Mouse (Mus musculus): ENCODE results near the gene Cdkal1.

Cdkal1 gene

DNA sequence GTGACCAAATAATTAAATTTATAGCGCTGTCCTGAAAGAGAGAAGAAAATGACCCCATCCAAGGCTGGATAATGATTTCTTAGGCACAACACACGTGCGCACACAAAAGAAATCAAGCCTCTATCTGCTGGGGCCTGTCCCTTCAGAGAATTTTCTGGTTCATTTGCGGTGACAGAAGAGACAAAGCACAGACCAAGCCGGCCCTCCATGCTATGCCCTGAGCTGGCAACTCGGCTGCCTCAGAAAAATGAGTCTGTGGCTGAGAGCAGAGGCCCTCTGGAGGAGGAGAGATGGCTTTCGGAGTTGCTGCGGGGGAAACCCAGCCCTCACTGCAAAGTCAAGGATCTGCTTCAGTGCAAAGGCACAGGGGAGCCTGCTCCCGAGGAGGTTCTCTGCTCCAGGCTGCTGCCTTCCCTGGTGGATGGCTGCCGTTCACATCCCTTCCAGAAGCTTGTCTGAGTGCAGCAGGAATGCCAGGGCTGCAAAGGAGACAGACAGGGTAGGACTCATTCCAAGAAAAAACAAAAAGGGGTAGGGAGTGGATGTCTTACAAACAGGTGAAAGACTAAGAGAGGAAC lies 633.1 kb downstream of the Cdkal1 start:
- no peak for DNase-seq

GRCm38 (mm10) chr13:29221646-29222045 lies 633.8 kb downstream of the Cdkal1 start:
- no peak for DNase-seq

DNA sequence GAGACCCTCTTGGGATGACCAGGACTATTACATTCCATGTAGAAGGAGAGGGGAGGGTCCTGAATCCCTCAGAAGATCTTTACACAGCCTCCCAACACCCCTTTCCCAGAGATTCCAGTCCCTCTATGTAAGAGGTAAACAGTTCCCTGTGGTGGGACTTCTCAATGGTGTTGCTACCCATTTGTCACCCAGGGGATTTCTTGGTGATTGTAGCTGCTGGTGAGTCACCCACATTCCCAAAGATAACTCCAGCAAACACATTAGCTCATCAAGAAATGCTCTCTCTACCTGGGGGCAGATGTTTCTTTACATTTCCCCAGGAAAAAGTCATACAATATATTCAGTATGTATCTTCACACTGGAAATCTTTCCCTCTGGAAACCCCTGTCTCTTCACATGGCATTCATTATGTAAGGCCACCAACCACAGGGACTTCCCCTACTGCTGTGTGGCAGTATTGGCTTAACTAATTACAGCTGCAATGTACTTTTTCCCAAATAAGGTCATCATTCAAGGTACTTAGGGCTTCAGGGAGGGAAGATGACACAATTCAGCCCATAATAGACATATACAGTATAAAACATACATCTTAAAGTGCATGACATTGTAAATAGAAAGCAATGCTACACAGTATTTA lies 636.8 kb downstream of the Cdkal1 start:
- DNase-seq = no peak

GRCm38 (mm10) chr13:29210159-29211021 lies 645.1 kb downstream of the Cdkal1 start:
- peak; percentile 64 for DNase-seq

DNA sequence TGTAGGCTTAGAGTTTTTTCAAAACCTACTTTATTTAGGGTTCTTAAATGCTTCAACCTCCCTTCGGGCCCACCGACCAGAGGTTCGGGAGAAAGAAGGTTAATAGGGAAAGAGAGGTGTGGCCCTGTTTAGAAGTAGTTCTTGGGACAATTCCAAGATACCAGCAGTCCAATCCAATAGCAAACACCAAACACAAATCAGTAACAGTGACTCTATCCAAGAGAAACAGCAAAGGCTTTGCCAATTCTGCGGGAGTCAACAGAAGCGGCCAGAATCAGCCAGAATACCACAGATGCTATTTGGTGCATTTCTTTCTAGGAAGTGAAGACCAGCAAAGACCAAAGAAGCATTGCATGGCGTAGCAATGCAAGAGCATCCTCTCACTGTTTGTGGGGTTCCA lies 646.7 kb downstream of the Cdkal1 start:
- no peak for DNase-seq

DNA sequence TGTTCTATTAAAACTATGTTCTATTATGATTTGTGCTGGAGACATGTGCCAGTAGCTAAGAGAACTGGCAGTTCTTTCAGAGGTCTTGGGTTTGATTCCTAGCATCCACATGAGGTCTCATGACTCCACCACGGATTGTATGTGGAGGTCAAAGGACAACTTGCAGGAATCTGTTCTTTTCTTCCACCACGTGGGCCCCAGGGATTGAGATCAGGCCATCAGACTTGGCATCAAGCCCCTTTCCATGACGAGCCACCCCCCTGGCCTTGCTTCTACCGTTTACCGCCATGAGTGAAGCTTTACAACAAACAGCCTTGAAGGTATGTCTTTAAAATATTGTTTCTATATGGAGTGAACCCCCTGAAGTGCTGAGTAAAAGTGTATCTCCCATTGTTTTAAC lies 651.6 kb downstream of the Cdkal1 start:
- no peak for DNase-seq

GRCm38 (mm10) chr13:29203426-29203825 lies 652.0 kb downstream of the Cdkal1 start:
- no peak for DNase-seq

DNA sequence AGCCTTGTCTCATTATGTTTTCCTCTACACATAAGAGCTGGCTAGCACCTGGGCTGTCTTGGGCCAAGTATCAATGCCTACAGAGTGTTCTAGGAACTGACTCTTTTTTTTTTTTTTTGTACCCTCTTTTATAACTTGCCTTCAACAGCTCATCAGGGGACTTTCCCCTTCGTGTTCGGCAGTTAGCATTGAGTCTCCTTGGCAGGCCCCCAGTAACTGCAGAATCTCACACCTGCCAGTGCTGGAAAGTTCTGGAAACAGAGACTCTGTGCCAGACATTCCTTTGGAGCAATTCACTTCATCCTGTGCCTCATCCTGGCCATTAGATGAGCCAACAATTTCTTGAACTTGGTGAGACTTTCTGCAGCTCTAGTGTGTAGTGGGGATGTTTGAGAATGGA lies 652.9 kb downstream of the Cdkal1 start:
- DNase-seq = peak; percentile 33

DNA sequence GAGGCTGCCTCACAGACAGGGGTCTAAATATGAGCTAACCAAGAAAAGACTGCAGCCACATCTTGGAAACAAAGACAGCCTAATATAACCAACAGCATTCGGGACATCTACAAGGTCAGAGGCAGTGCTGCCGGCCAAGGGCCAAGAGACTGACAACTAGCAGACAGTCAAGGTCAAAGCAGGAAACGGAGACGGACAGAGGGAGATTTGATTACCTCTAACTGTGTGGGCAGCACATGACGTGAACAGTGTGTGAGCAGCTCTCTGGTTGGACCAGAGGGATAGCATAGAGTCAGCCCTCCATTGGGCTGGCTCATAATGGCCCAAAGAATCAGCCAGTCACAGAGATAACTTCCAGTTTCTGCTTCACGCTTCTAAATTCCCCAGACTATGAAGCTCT lies 655.8 kb downstream of the Cdkal1 start:
- peak; percentile 47 for DNase-seq

DNA sequence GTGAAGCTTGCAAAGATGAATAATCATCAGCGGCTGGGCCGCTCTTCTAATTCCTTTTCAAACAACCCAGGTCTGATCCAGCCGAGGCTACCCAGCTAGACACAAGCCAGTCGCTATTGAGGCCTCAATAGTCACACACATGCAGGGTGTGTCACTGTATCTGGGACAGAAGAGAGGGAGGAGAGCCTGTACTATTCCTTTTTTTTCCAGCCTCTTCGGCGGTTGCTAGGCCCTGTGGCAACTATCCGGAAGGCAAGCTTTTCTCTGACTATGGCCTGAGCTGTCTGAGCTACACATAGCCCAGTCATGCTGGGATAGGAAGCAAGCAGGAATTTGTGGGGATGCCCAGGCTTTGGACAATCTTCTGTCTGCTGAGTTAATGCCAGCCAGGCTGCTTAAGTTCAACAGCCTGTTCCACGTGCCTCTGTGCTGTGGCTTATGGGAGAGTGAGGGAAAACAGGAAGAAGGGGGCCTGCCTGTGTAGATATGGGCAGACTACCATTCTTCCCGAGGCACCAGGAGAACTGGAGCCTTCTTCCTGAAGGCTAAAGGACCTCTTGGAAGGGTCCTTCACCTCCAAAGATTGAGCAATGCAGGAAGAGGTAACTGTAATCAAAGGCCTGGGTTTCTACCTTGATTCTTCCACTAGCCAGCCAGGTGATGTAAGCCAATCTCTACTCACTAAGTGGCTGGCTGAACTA lies 658.5 kb downstream of the Cdkal1 start:
- DNase-seq = no peak

DNA sequence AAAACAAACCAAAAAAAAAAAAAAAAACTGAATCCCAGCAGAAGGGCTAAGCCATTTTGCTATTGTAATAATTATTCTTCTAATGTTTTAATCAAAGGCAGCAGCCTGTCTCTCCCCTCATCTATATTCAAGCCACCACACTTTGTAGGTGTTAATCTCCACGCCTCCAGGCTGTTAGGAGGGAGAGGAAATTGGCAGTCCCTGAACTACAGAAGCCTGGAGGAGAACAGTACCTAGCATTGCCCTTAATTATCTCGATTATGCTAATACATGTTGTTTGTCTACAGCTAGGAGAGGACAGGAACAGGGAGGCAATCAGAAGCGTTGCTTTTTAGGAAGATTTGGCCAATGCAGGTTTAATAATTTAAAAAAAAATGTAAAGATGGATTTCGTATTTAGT lies 659.8 kb downstream of the Cdkal1 start:
- DNase-seq = no peak

GRCm38 (mm10) chr13:29194946-29195345 lies 660.5 kb downstream of the Cdkal1 start:
- DNase-seq = no peak

DNA sequence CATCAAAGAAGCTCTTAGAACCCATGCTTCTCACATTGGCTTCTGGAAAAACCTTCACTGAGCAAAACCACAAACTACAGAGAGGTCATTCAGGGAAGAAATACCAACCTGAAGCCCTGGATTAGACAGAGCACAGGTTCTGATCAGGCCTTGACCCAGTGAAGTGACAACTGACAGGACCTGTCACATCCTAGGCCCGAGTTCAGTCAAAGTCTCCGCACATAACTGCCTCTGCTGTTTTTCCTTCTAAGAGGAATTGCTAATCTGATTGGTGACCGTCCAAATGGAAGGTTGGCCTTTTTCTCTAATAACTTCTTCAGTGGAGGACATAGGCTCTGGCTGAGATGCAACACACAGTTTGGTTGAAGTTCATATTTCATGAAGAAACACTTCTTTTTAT lies 662.8 kb downstream of the Cdkal1 start:
- DNase-seq = no peak

DNA sequence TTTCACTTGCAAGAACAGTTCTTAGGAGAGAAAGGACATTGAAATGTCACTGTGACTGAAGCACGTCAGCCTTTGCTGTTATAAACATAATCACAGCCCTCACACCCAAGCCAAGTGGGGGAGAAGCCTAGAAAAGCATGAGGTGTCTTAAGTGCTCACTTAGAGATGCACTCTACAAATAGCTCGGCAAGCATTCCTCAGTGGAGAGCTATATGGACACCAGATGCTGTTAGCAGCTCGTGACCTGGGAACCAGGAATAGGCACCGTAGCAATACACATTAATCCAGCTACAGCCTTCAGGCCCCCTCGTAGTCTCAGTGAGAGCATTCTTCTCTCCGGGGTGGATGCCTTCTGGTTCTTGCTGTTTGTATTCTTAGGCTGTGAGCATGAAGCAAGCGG lies 664.9 kb downstream of the Cdkal1 start:
- DNase-seq = no peak

DNA sequence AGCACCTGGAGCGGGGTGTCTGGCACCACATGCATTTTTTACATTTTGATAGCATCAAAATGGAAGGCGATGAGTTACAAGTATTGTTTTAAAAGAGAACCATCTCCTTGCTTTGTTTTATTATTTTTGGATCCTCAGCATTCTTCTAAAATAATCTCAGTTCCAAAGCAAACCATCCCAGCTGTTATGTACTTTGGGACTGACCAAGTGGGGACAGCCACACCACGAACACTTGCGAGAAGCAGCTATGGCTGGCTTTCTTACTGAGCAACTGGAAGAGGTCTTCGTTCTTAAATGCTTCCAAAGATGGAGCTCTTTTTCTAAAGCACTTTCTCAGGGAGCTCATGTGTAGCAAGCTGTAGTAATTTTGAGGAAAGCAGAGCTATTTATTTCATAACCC lies 668.7 kb downstream of the Cdkal1 start:
- no peak for DNase-seq

DNA sequence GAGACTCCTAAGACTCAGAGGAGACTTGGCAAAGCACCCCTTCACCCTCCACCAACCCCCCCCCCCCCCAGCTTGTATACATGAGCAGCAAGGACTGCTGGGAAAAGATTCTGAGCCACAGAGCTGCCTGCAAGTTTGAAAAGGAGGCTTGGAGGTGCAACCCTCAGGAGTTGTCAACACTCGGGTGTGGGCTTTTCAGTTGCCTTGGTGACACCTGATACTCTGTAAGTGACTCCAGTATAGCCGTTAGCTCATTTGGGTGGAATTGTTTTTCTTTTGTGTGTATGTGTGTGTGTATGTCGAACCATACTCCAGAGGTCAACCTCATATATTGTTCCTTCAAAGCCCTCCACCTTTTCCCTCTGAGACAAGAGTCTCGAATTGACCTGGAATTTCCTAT lies 669.9 kb downstream of the Cdkal1 start:
- DNase-seq = no peak

DNA sequence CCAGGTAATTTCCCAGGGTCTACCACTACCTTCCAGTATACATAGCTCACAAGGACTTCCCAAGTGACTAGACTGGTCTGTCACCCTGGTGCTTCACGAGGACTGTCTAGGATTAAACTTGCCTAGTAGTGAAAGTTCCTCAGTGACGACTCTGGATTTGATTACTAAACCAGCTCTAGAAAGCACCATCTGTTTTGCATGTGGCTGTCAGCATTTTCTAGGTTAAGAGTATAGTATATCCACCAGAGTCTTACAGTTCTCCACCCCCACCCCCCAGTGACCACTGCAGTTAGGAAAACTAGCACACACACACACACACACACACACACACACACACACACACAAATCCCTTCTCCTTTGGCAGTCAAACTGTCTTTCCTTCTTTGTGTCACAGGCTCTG lies 670.9 kb downstream of the Cdkal1 start:
- DNase-seq = no peak

DNA sequence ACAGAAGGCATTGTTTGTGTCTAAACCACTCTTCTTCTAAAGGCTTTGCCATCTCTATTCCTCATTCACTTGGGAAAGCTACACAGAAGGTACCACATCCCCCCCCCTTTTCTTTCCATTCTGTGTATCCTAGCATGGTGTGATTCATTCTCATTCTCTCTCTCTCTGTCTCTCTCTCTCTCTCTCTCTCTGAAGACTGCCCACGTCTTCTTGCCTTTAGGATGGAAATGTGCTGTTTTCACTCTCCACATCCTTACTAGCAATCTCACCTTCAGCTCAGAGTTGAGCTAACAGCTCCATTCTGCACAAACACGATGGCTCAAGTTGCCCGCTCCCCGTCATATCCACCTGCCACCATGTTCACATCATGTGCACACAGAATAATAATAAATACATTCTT lies 675.6 kb downstream of the Cdkal1 start:
- no peak for DNase-seq

DNA sequence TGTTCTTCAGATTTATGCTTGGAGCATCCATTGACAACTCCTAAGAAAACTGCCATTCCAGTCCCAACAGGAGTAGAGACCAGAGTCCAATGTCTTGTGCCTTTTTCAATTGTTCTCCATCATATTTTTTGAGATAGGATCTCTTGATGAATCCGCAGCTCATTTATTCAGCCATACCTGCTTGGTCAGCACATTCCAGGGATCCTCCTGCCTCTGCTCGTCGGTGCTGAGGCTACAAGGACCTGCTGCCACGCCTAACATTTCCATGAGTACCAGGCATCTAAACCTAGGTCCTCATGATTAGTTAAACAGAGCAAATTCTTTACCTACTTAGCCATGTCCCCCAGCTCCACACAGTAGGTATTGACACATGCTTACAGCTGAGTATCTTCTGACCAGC lies 676.2 kb downstream of the Cdkal1 start:
- DNase-seq = no peak

- peak; percentile 55 for DNase-seq
These were observed 677.5 kb downstream of the Cdkal1 start for GRCm38 (mm10) chr13:29177889-29178486.

DNA sequence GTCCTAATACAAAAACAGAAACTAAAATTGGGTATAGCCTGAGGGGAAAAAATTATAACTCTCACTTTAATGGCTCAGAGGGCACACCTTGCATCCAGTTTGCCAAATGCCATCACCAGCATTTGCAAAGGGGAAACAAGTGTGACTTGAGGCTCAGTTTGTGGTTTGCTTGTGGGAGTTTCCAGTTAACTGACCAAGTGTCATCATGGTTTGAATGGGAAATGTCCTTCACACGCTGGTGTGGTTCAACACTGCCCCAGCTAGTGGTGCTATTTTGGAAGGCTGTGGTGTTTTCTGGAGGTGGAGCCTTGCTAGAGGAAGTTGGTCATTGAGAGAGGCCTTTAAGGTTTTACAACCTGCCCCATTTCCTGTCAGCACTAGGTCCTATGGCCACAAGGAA lies 686.1 kb downstream of the Cdkal1 start:
- DNase-seq = no peak

GRCm38 (mm10) chr13:29164845-29165524 lies 690.5 kb downstream of the Cdkal1 start:
- DNase-seq = no peak
